ENCODE assay signal across 12 mouse cellular contexts in genomic region chr9:14388001-14388400, GRCm38 (mm10). TPM values are rescaled to one million over a fixed set of nuclear protein-coding genes. Genes with fewer than 3 reads are reported as not detected.
A peak's percentile ranks its signal among the peaks of the same experiment; 100 is the strongest.
DNase-seq lines count a peak whose midpoint lies in the region; ATAC-seq and TF ChIP-seq lines count a peak whose summit lies in the region.
"Had no signal": no experiment of that assay in that cellular context is flagged by ENCODE, and none has a peak within 500 bp of the region (broad histone marks: within the 10 kb centered on the region; RNA-seq: fewer than 3 reads in every experiment).

No protein-coding gene starts in this region.

- intact Hi-C loops in gastrocnemius, adult 2 months (cut with DNase I), result no loop called here

- ATAC-seq in lung, postnatal 0 days, result no peak
- ATAC-seq in liver, postnatal 0 days, result no peak
- ATAC-seq: hindbrain, embryonic 16.5 days had no signal

- H3K4me2 ChIP-seq in lung, postnatal 0 days (replicated peaks; ENCODE audit: low read depth, low read length), result no peak overlapping the region
- H3K4me2 ChIP-seq in liver, postnatal 0 days (ENCODE audit: low read depth, low read length), result no peak overlapping the region
- H3K4me2 ChIP-seq: heart, embryonic 13.5 days; limb, embryonic 13.5 days had no signal

- H3K4me3 ChIP-seq in gastrocnemius, adult 2 months, result no peak overlapping the region
- H3K4me3 ChIP-seq in lung, postnatal 0 days (ENCODE audit: low read depth, low read length), result no peak overlapping the region
- no peak overlapping the region for H3K4me3 ChIP-seq in MEL (ENCODE audit: control insufficient read depth in 1 of 2, insufficient read depth in 1 of 2, low read depth in 2 of 2, low read length in 2 of 2)
- H3K4me3 ChIP-seq in liver, postnatal 0 days (ENCODE audit: low read depth, low read length), result no peak overlapping the region
- H3K4me3 ChIP-seq: heart, embryonic 13.5 days; limb, embryonic 13.5 days had no signal

- H3K36me3 ChIP-seq in lung, postnatal 0 days (ENCODE audit: insufficient read depth, low read length), result no peaks in the 10 kb centered on the region
- H3K36me3 ChIP-seq in MEL (ENCODE audit: control insufficient read depth in 1 of 2, insufficient read depth in 2 of 2, low read length in 2 of 2), result peaks cover 0 to 35% of the 10 kb centered on the region in 2 experiments; a peak in 2 of 4 replicates
- no peaks in the 10 kb centered on the region for H3K36me3 ChIP-seq in liver, postnatal 0 days (replicated peaks; ENCODE audit: insufficient read depth, low read length)
- H3K36me3 ChIP-seq: heart, embryonic 13.5 days; limb, embryonic 13.5 days had no signal

- DNase-seq in gastrocnemius, adult 2 months, result no peak
- no peak for DNase-seq in gastrocnemius, postnatal 25 days
- DNase-seq in lung, postnatal 0 days (ENCODE audit: low spot score), result no peak
- no peak for DNase-seq in lung, postnatal 14 days
- peak; percentile 80 for DNase-seq in MEL (ENCODE audit: low read depth, low spot score)
- no peak for DNase-seq in liver, postnatal 0 days
- DNase-seq in right cerebral cortex, postnatal 36 days (ENCODE audit: low spot score in 2 of 2), result no peak
- no peak for DNase-seq in adrenal gland, adult 8-10 months
- DNase-seq: cerebellum, postnatal 36 days had no signal

- TF ChIP-seq RAD21 in MEL (IDR thresholded peaks at IDR 0.05; ENCODE audit: low read depth, low read length), result no peak

- no peak for TF ChIP-seq POLR2A in MEL (IDR thresholded peaks at IDR 0.05; ENCODE audit: control insufficient read depth in 1 of 2, insufficient read depth in 1 of 2, low read depth in 1 of 2, low read length in 2 of 2, poor library complexity in 1 of 2)

- peak; percentile 51 for TF ChIP-seq CTCF in gastrocnemius, adult 2 months (IDR thresholded peaks at IDR 0.05)
- peak; percentile 53 for TF ChIP-seq CTCF in lung, postnatal 0 days (IDR thresholded peaks at IDR 0.05)
- TF ChIP-seq CTCF in MEL (IDR thresholded peaks at IDR 0.05 in 2 of 3, conservative IDR thresholded peaks at IDR 0.05 in 1 of 3; ENCODE audit: control insufficient read depth in 1 of 3, insufficient read depth in 1 of 3, low read depth in 2 of 3, low read length in 3 of 3, poor library complexity in 1 of 3, severe bottlenecking in 1 of 3), result peak in 2 of 3 experiments; percentile 62 to 94; a peak in 4 of 6 replicates
- TF ChIP-seq CTCF in liver, postnatal 0 days (IDR thresholded peaks at IDR 0.05; ENCODE audit: low read depth), result peak; percentile 70

- H3K9me3 ChIP-seq in lung, postnatal 0 days (ENCODE audit: low read length), result no peaks in the 10 kb centered on the region
- no peaks in the 10 kb centered on the region for H3K9me3 ChIP-seq in MEL (replicated peaks; ENCODE audit: insufficient read depth, low read length)
- no peaks in the 10 kb centered on the region for H3K9me3 ChIP-seq in liver, postnatal 0 days (ENCODE audit: low read length)
- H3K9me3 ChIP-seq: heart, embryonic 13.5 days; limb, embryonic 13.5 days had no signal

- H3K9ac ChIP-seq in lung, postnatal 0 days (replicated peaks; ENCODE audit: low read depth), result no peak overlapping the region
- no peak overlapping the region for H3K9ac ChIP-seq in MEL (ENCODE audit: control insufficient read depth, low read depth, low read length, poor library complexity, severe bottlenecking)
- H3K9ac ChIP-seq in liver, postnatal 0 days (replicated peaks), result no peak overlapping the region
- H3K9ac ChIP-seq: heart, embryonic 13.5 days; limb, embryonic 13.5 days had no signal

- no peaks in the 10 kb centered on the region for H3K79me2 ChIP-seq in MEL (ENCODE audit: control insufficient read depth, insufficient read depth, low read length, poor library complexity)

- H3K4me1 ChIP-seq in lung, postnatal 0 days (ENCODE audit: insufficient read depth, low read depth, low read length), result no peaks in the 10 kb centered on the region
- H3K4me1 ChIP-seq in MEL (ENCODE audit: control insufficient read depth in 1 of 2, insufficient read depth in 2 of 2, low read length in 2 of 2), result peaks cover 18 to 38% of the 10 kb centered on the region in 2 experiments
- H3K4me1 ChIP-seq in liver, postnatal 0 days (ENCODE audit: insufficient read depth), result peaks cover 12% of the 10 kb centered on the region
- H3K4me1 ChIP-seq: heart, embryonic 13.5 days; limb, embryonic 13.5 days had no signal

- no peaks in the 10 kb centered on the region for H3K27me3 ChIP-seq in lung, postnatal 0 days (replicated peaks; ENCODE audit: insufficient read depth, low read length)
- no peaks in the 10 kb centered on the region for H3K27me3 ChIP-seq in MEL (ENCODE audit: control insufficient read depth in 1 of 2, insufficient read depth in 2 of 2, low read length in 2 of 2)
- H3K27me3 ChIP-seq in liver, postnatal 0 days (ENCODE audit: insufficient read depth, low read length), result no peaks in the 10 kb centered on the region
- H3K27me3 ChIP-seq: heart, embryonic 13.5 days; limb, embryonic 13.5 days had no signal

- no peak overlapping the region for H3K27ac ChIP-seq in gastrocnemius, adult 2 months
- no peak overlapping the region for H3K27ac ChIP-seq in lung, postnatal 0 days (ENCODE audit: low read length)
- no peak overlapping the region for H3K27ac ChIP-seq in MEL (ENCODE audit: control insufficient read depth, low read depth, low read length)
- no peak overlapping the region for H3K27ac ChIP-seq in liver, postnatal 0 days (ENCODE audit: low read depth)
- H3K27ac ChIP-seq: heart, embryonic 13.5 days; limb, embryonic 13.5 days had no signal

- 88% methylated on average over 1 of the region's 1 CpGs for WGBS in lung, postnatal 0 days
- WGBS in liver, postnatal 0 days (ENCODE audit: insufficient replicate concordance), result 96% methylated on average over 1 of the region's 1 CpGs

- no peak for TF ChIP-seq EP300 in lung, postnatal 0 days (IDR thresholded peaks at IDR 0.05)
- no peak for TF ChIP-seq EP300 in MEL (IDR thresholded peaks at IDR 0.05; ENCODE audit: low read depth in 1 of 2, low read length in 2 of 2)
- no peak for TF ChIP-seq EP300 in liver, postnatal 0 days (IDR thresholded peaks at IDR 0.05; ENCODE audit: low read depth)

TF ChIP-seq in MEL, 35 proteins besides CTCF, POLR2A, EP300 and RAD21:
- TF ChIP-seq ETS1 (IDR thresholded peaks at IDR 0.05; ENCODE audit: low read depth, low read length), result no peak
- no peak for TF ChIP-seq KAT2A (conservative IDR thresholded peaks at IDR 0.05; ENCODE audit: low read depth, low read length)
- TF ChIP-seq NRF1 (IDR thresholded peaks at IDR 0.05; ENCODE audit: insufficient read depth, low read depth, low read length, poor library complexity, severe bottlenecking), result no peak
- TF ChIP-seq ELF1 (IDR thresholded peaks at IDR 0.05; ENCODE audit: low read depth, low read length), result no peak
- no peak for TF ChIP-seq MAZ (IDR thresholded peaks at IDR 0.05; ENCODE audit: low read depth, low read length)
- no peak for TF ChIP-seq GABPA (IDR thresholded peaks at IDR 0.05; ENCODE audit: low read depth, low read length)
- no peak for TF ChIP-seq ZKSCAN1 (IDR thresholded peaks at IDR 0.05; ENCODE audit: low read depth, low read length)
- TF ChIP-seq NELFE (IDR thresholded peaks at IDR 0.05; ENCODE audit: low read depth, low read length), result no peak
- TF ChIP-seq TCF12 (IDR thresholded peaks at IDR 0.05; ENCODE audit: low read depth, low read length), result no peak
- no peak for TF ChIP-seq UBTF (IDR thresholded peaks at IDR 0.05; ENCODE audit: borderline replicate concordance, insufficient read depth, low read depth, low read length)
- no peak for TF ChIP-seq SMC3 (IDR thresholded peaks at IDR 0.05; ENCODE audit: low read depth, low read length)
- TF ChIP-seq TAL1 (IDR thresholded peaks at IDR 0.05; ENCODE audit: low read length), result no peak
- TF ChIP-seq POLR2AphosphoS5 (IDR thresholded peaks at IDR 0.05; ENCODE audit: borderline replicate concordance, low read depth, low read length), result no peak
- no peak for TF ChIP-seq CHD1 (IDR thresholded peaks at IDR 0.05; ENCODE audit: low read depth, low read length)
- TF ChIP-seq ZC3H11A (IDR thresholded peaks at IDR 0.05; ENCODE audit: low read depth, low read length), result no peak
- TF ChIP-seq MAFK (IDR thresholded peaks at IDR 0.05; ENCODE audit: borderline replicate concordance, low read depth, low read length), result no peak
- TF ChIP-seq HCFC1 (IDR thresholded peaks at IDR 0.05; ENCODE audit: low read depth, low read length), result no peak
- no peak for TF ChIP-seq MEF2A (IDR thresholded peaks at IDR 0.05; ENCODE audit: extremely low read depth, insufficient replicate concordance, low read depth, low read length, poor library complexity, severe bottlenecking)
- no peak for TF ChIP-seq GATA1 (IDR thresholded peaks at IDR 0.05; ENCODE audit: low read depth, low read length)
- TF ChIP-seq MXI1 (IDR thresholded peaks at IDR 0.05; ENCODE audit: low read depth, low read length), result no peak

RNA-seq across cellular contexts. Expression of gene Endod1, which starts 6.7 kb away (rescaled TPM):
- total RNA-seq in gastrocnemius, adult 2 months (2021), result 1 to 10 TPM; 2.7 to 4.5 TPM
- total RNA-seq in gastrocnemius, postnatal 25 days (2021), result 1 to 10 TPM; 3.8 to 4.1 TPM
- 14.4 and 16.6 TPM in 2 replicates for polyA plus RNA-seq in lung, postnatal 0 days (2015; fragmentation: Nextera tagmentation; extraction: Ambion mirVana)
- 20.4 and 33.7 TPM in 2 replicates for total RNA-seq in MEL (2012; rRNA removed)
- 10 to 100 TPM in 1 of 2 experiments, not detected in 1; 31.1 TPM for polyA plus RNA-seq in MEL (2012; ENCODE audit: insufficient read depth in 1 of 2, insufficient read length in 2 of 2, low read depth in 1 of 2, low replicate concordance in 2 of 2, missing spikeins in 1 of 2)
- polyA plus RNA-seq in liver, postnatal 0 days (2015; fragmentation: Nextera tagmentation; extraction: Ambion mirVana), result 11.6 and 12.4 TPM in 2 replicates
- 10 to 100 TPM; 13.3 to 20.5 (median 15.6) TPM for total RNA-seq in adrenal gland, adult 8-10 months (2022)
